Mouse (Mus musculus): ENCODE measurements around the gene Bcat1.

GRCm38 (mm10) chr6:145067679-145068078 is 8.3 kb downstream of the Bcat1 start:
- no peak for TF ChIP-seq EP300 (IDR thresholded peaks at IDR 0.05; ENCODE audit: insufficient read depth, low read depth, low read length)
- TF ChIP-seq POLR2A (IDR thresholded peaks at IDR 0.05; ENCODE audit: insufficient read depth, low read length) = no peak
- TF ChIP-seq CTCF (IDR thresholded peaks at IDR 0.05; ENCODE audit: low read depth, low read length) = no peak

All from ES-Bruce4 (cell line).